Mouse (Mus musculus): ENCODE data around the gene Cdh4.

DNA sequence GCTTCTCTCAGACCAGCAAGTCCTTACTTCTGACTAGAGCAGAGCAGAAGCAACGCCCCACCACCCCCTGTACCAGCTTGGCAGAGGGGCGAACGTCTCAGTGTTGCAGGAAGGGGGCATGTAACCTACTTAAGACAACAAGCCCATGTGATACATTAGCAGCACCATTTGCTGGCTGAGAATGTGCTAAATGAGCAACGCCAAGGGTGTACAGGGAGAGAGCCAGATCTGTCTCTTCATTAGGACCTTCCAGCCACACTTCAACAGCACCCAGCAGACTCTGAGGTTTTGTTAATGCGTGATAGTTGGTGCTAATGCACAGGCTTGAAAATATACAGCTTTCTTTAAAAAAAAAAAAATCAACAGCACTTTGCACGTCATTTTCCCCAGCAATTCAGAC lies 300.6 kb downstream of the Cdh4 start:
- TF ChIP-seq POLR2A (IDR thresholded peaks at IDR 0.05; ENCODE audit: control insufficient read depth, low read depth, low read length) (no peak), CTCF (IDR thresholded peaks at IDR 0.05; ENCODE audit: control insufficient read depth, insufficient read depth, insufficient replicate concordance, low read depth, low read length) (no peak)

All from testis, adult 2 months (tissue).